In the genomic region with DNA sequence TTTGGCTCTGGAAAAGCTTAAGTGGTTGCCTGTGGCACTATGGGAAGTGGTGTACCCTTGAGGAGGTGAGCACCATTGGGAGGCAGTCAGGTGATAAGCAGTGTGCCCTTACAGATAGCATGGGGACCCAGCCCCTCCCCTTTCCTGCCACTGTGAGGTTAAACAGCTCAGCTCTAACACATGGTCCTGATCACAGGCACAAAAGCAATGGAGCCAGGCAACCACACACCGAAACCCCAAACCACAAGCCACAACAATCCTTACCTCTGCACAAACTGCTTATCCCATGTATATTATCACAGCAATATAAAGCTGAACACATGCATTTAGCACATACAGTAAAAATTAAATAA, we compare ENCODE assay signal across 9 mouse cellular contexts.
DNase-seq lines count a peak whose midpoint lies in the region; ATAC-seq lines count a peak whose summit lies in the region.
"Had no signal": no experiment of that assay in that cellular context is flagged by ENCODE, and none has a peak within 500 bp of the region (broad histone marks: within the 10 kb centered on the region; RNA-seq: fewer than 3 reads in every experiment).

No protein-coding gene starts in this region.

- no peak overlapping the region for H3K4me2 ChIP-seq in kidney, embryonic 14.5 days (replicated peaks; ENCODE audit: low read depth, low read length)
- H3K4me2 ChIP-seq in intestine, embryonic 14.5 days (ENCODE audit: low read length) = no peak overlapping the region

- WGBS in kidney, embryonic 14.5 days = 71% methylated on average over 1 of the region's 1 CpGs
- 85% methylated on average over 1 of the region's 1 CpGs for WGBS in intestine, embryonic 14.5 days

- H3K9ac ChIP-seq in kidney, embryonic 14.5 days (ENCODE audit: low read depth, low read length) = no peak overlapping the region
- H3K9ac ChIP-seq in intestine, embryonic 14.5 days (ENCODE audit: low read length) = no peak overlapping the region

- H3K4me1 ChIP-seq in kidney, embryonic 14.5 days (ENCODE audit: control insufficient read depth, insufficient read depth, low read length) = no peaks in the 10 kb centered on the region
- H3K4me1 ChIP-seq in intestine, embryonic 14.5 days (replicated peaks; ENCODE audit: control insufficient read depth, insufficient read depth, low read length) = peaks cover 7% of the 10 kb centered on the region

- intact Hi-C loops in gastrocnemius, postnatal 14 days (cut with DNase I; ENCODE audit: low total_unique reads) = loop anchor here (5.0 kb wide), 1 partner anchor 196 kb away; no protein-coding TSS in a partner anchor

- no peaks in the 10 kb centered on the region for H3K9me3 ChIP-seq in kidney, embryonic 14.5 days (ENCODE audit: control insufficient read depth, low read length)
- H3K9me3 ChIP-seq in intestine, embryonic 14.5 days (ENCODE audit: control insufficient read depth, low read length) = no peaks in the 10 kb centered on the region

- H3K36me3 ChIP-seq in kidney, embryonic 14.5 days (ENCODE audit: control insufficient read depth, insufficient read depth, low read length) = no peaks in the 10 kb centered on the region
- 0 out of 2 replicates have a peak, but pooled peaks cover 3% of the 10 kb centered on the region for H3K36me3 ChIP-seq in intestine, embryonic 14.5 days (ENCODE audit: control insufficient read depth, insufficient read depth, low read length)
- H3K36me3 ChIP-seq in splenic B cell, adult 2 months (ENCODE audit: control insufficient read depth, insufficient read depth, low read length, poor library complexity, severe bottlenecking) = peaks cover 4% of the 10 kb centered on the region; the same call in 1 of the 2 replicates

- ATAC-seq in kidney, embryonic 14.5 days (ENCODE audit: low FRiP score, low TSS enrichment) = peak; percentile 83
- peak; percentile 79 for ATAC-seq in intestine, embryonic 14.5 days (replicated peaks; ENCODE audit: low FRiP score, low TSS enrichment, low read depth)

- no peaks in the 10 kb centered on the region for H3K27me3 ChIP-seq in kidney, embryonic 14.5 days (ENCODE audit: control insufficient read depth, insufficient read depth, low read length)
- H3K27me3 ChIP-seq in intestine, embryonic 14.5 days (replicated peaks; ENCODE audit: control insufficient read depth, insufficient read depth, low read length) = no peaks in the 10 kb centered on the region
- no peaks in the 10 kb centered on the region for H3K27me3 ChIP-seq in splenic B cell, adult 2 months (ENCODE audit: control insufficient read depth, insufficient read depth, low read length, poor library complexity, severe bottlenecking)

- DNase-seq in kidney, adult 11 months = no peak
- peak; percentile 31 for DNase-seq in NIH3T3 (ENCODE audit: low read depth)
- DNase-seq in intestine, embryonic 14.5 days (ENCODE audit: low spot score) = no peak
- DNase-seq in splenic B cell, adult 2 months (ENCODE audit: low read depth, low spot score) = peak; percentile 39
- DNase-seq in right cerebral cortex, postnatal 14 days = no peak
- no peak for DNase-seq in gastrocnemius, postnatal 14 days
- DNase-seq in urinary bladder, postnatal 36 days (ENCODE audit: low spot score in 2 of 2) = no peak
- DNase-seq: heart, adult 11 months had no signal

- no peak overlapping the region for H3K27ac ChIP-seq in kidney, embryonic 14.5 days (ENCODE audit: low read depth, low read length)
- no peak overlapping the region for H3K27ac ChIP-seq in intestine, embryonic 14.5 days (ENCODE audit: low read depth)

- H3K4me3 ChIP-seq in kidney, embryonic 14.5 days (ENCODE audit: low read length) = no peak overlapping the region
- no peak overlapping the region for H3K4me3 ChIP-seq in intestine, embryonic 14.5 days (ENCODE audit: low read depth, low read length)

Comparison
In these comparisons a context has a peak if more than half of its experiments do, and no peak if none do; other contexts are left out.
1. DNase-seq: peak in NIH3T3 (single experiment) and splenic B cell, adult 2 months (single experiment); none in kidney, adult 11 months (single experiment), intestine, embryonic 14.5 days (single experiment), right cerebral cortex, postnatal 14 days (single experiment), gastrocnemius, postnatal 14 days (single experiment) and urinary bladder, postnatal 36 days (0 of 2).